Mouse (Mus musculus) intestine, embryonic 14.5 days (tissue): ENCODE data around the gene Gm21987. TPM values are rescaled to one million over a fixed set of nuclear protein-coding genes. Genes with fewer than 3 reads are reported as not detected.
A peak's percentile ranks its signal among the peaks of the same experiment; 100 is the strongest.

ENCODE experiments used
- ATAC-seq: fragments of 200-750 bp; cut with Nextera tagmentation; replicated peaks from 2 replicates; pipeline ENCODE4 v1.8.0; 2017; ENCODE audit warnings: low read depth, moderate number of reproducible peaks, moderate TSS enrichment, moderate library complexity; ENCODE audit not compliant: low FRiP score, low TSS enrichment
- DNase-seq: peaks from one replicate; pipeline ENCODE4 v3.0.0-alpha.2; 2018; ENCODE audit warnings: low spot score
- H3K27ac ChIP-seq: fragments of 300-500 bp; sonication (generic); 2 replicates; pipeline ENCODE4 v1.5.1; 2014; ENCODE audit warnings: low read depth, mild to moderate bottlenecking, control low read depth
- H3K27me3 ChIP-seq: fragments of 300-500 bp; sonication (generic); replicated peaks from 2 replicates; pipeline ENCODE4 v1.6.1; 2014; ENCODE audit warnings: low read length, control low read depth; ENCODE audit not compliant: control insufficient read depth, insufficient read depth
- H3K36me3 ChIP-seq: fragments of 300-500 bp; sonication (generic); 2 replicates; pipeline ENCODE4 v1.6.1; 2014; ENCODE audit warnings: low read length, control low read depth; ENCODE audit not compliant: control insufficient read depth, insufficient read depth
- H3K4me1 ChIP-seq: fragments of 300-500 bp; sonication (generic); replicated peaks from 2 replicates; pipeline ENCODE4 v1.6.1; 2014; ENCODE audit warnings: low read length, control low read depth, mixed read lengths; ENCODE audit not compliant: control insufficient read depth, insufficient read depth
- H3K4me2 ChIP-seq: fragments of 300-500 bp; sonication (generic); 2 replicates; pipeline ENCODE4 v1.6.1; 2014; ENCODE audit warnings: low read length
- H3K4me3 ChIP-seq: fragments of 300-500 bp; sonication (generic); 2 replicates; pipeline ENCODE4 v1.5.1; 2014; ENCODE audit warnings: low read depth, low read length, control low read depth, mixed read lengths
- H3K9ac ChIP-seq: fragments of 300-500 bp; sonication (generic); 2 replicates; pipeline ENCODE4 v1.6.1; 2014; ENCODE audit warnings: mild to moderate bottlenecking, low read length
- H3K9me3 ChIP-seq: fragments of 300-500 bp; sonication (generic); 2 replicates; pipeline ENCODE4 v1.6.1; 2016; ENCODE audit warnings: low read length, control low read depth; ENCODE audit not compliant: control insufficient read depth
- WGBS: fragments of 180-500 bp; shearing (Covaris S2); extraction: QIAGEN DNeasy Blood & Tissue Kit; methylation state at CpG from one replicate; pipeline ENCODE4 v1.1.7; 2014; 5-methylcytosine and 5-hydroxymethylcytosine counted together
- polyA plus RNA-seq: library from polyadenylated mRNA; unstranded; fragments of >200 nt; fragmentation: Nextera tagmentation; extraction: Ambion mirVana; gene quantifications from 2 replicates; pipeline ENCODE4 v1.2.1, GENCODE M21; 2014

The Gm21987 gene
- polyA plus RNA-seq, 1 experiment from 2014 or later = 0.68 TPM

DNA sequence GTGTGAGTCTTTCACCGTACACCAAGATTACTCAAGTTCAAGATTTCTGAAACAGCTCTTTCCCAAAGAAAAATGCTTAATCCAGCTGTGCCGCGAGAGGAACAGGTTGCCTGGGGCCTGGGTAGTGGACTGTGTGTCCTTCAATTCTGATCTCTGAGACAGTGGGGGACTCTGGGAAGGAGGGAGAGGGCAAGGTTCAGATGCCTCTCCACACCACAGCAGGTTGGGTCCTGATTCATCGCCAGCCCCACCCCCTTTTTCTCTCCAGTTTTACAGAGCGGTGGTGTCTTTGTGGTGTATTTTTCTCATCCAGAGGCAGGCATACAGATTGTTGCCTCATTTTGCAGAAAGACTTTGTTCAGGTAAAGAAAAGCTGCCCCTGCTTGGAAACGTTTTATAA lies 51.4 kb downstream of the Gm21987 start:
- Histone ChIP-seq H3K36me3 (no peaks in the 10 kb centered on the region), H3K4me1 (peaks cover 13% of the 10 kb centered on the region), H3K9ac (no peak overlapping the region), H3K4me2 (no peak overlapping the region), H3K9me3 (no peaks in the 10 kb centered on the region), H3K27me3 (no peaks in the 10 kb centered on the region), H3K27ac (no peak overlapping the region), H3K4me3 (no peak overlapping the region)
- DNase-seq (no peak), ATAC-seq (no peak)
- WGBS = 85% methylated on average over 6 of the region's 6 CpGs

DNA sequence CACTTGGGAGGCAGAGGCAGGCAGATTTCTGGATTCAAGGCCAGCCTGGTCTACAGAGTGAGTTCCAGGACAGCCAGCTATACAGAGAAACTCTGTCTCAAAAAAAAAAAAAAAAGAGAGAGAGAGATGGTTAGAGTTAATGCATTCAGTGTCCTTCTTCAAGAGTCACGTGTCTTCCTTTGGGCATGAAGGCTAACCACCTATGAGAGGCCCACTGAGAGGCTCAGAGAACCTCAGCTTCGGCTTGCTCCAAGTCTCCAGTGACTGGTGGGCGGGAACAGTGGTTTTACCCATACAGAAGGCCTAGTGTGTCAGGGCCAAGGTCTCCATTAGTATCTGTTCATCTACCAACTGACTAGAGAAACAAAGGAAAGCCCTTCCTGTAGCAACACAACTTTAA lies 52.2 kb downstream of the Gm21987 start:
- Histone ChIP-seq H3K4me3 (no peak overlapping the region), H3K9ac (no peak overlapping the region), H3K27ac (no peak overlapping the region), H3K9me3 (no peaks in the 10 kb centered on the region), H3K4me2 (no peak overlapping the region), H3K36me3 (no peaks in the 10 kb centered on the region), H3K27me3 (no peaks in the 10 kb centered on the region), H3K4me1 (peaks cover 13% of the 10 kb centered on the region)
- WGBS = 83% methylated on average over 3 of the region's 3 CpGs
- DNase-seq (no peak), ATAC-seq (no peak)

DNA sequence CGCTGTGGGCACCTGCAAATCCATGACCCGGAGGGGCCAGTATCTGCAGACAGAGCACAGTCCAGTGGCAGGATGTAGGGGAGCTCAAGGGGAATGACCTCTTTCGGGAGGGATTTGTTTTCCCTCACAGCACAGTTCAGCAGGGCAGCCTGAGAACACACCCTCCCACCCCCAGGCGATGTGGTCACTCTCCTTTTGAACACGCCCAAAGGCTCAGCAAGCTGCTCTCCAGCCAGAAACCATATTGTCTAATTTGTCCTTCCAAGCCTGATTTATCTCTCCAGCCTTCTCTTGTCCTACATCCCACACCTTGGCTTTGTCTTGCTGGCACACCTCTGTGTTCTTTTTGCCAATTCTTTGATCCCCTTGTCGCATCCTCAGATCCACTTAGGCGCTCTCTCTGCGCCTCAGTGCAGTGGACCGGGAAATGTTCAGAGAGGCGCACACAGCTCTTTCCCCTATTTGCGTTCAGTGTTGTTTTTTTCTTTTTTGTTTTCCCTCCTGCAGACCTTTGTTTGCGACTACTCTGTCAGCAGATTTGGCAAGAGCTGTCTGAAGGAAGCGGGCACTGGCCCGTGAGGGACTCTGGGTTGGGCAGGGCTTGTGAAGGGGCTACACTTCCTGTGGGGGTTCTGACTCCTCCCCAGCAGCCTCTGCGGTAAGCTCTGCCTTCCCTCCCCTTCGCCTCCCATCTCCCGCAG lies 52.8 kb downstream of the Gm21987 start:
- Histone ChIP-seq H3K27ac (peak overlapping the region; percentile 1; the same call in 1 of the 2 replicates), H3K27me3 (no peaks in the 10 kb centered on the region), H3K4me2 (peak overlapping the region; percentile 47), H3K36me3 (no peaks in the 10 kb centered on the region), H3K9ac (peak overlapping the region; percentile 8), H3K4me3 (peak overlapping the region; percentile 10; the same call in 1 of the 2 replicates), H3K4me1 (peaks cover 13% of the 10 kb centered on the region), H3K9me3 (no peaks in the 10 kb centered on the region)
- DNase-seq (peak; percentile 62), ATAC-seq (peak; percentile 50; the same call in 1 of the 2 replicates)
- WGBS = 19% methylated on average over 17 of the region's 17 CpGs

DNA sequence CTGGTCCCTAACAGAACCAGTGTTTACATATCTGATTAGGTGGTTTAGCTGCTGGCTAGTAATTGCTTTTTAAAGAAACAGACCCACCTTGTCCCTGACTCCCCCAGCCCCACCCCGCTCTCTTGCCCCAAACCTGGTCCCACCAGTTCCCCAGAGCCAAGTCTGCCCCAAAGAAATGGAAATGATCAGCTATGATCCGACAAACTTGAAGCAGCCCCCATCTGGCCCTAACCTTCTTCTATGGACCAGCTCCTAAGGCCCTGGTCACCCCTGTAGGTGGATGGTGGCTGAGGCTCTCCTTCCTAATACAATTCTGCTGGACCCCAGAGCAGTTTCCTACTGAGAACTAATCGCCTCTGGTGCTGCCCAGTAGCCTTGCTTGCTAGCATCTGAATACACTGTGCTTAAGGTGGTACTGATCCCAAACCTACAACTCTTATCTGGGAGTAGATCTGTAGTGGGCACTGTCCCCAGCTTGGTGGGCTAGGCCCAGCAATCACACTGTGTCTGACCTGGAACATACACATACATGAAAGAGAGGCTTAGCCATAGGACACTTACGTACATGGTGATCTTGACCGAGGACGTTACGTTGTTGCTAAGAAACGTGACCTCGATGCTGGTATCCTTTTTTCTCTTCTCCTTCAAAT lies 53.6 kb downstream of the Gm21987 start:
- peak overlapping the region; percentile 47 for H3K4me2 ChIP-seq
- ATAC-seq (no peak), DNase-seq (no peak)
- H3K27me3 ChIP-seq = no peaks in the 10 kb centered on the region
- H3K9me3 ChIP-seq = no peaks in the 10 kb centered on the region
- H3K9ac ChIP-seq = no peak overlapping the region
- 72% methylated on average over 9 of the region's 9 CpGs for WGBS
- no peaks in the 10 kb centered on the region for H3K36me3 ChIP-seq
- 0 out of 2 replicates have a peak overlapping the region, but pooled peaks have one; percentile 10 for H3K4me3 ChIP-seq
- peaks cover 13% of the 10 kb centered on the region for H3K4me1 ChIP-seq
- no peak overlapping the region for H3K27ac ChIP-seq

DNA sequence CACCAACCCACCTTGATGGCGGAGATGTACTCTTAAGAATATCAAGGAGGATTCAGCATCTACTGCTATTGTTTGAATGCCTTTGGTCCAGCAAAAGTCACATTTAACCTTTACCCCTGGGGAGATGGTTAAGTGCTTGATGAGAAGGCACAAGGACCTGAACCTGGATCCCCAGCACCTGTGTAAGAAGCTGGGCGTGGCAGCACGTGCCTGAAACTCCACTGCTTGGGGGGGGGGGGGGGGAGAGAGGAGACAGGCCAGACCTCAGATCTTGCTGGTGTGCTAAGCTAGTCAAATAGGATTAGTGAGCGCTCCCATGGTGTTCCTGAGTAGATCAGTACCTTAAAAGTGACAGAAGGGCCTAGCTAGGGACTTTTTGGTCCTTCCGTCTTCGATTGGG lies 54.6 kb downstream of the Gm21987 start:
- WGBS = 79% methylated on average over 6 of the region's 6 CpGs
- Histone ChIP-seq H3K4me1 (peaks cover 8% of the 10 kb centered on the region), H3K9me3 (no peaks in the 10 kb centered on the region), H3K4me3 (no peak overlapping the region), H3K4me2 (no peak overlapping the region), H3K27me3 (no peaks in the 10 kb centered on the region), H3K9ac (no peak overlapping the region), H3K36me3 (no peaks in the 10 kb centered on the region), H3K27ac (no peak overlapping the region)
- no peak for ATAC-seq
- no peak for DNase-seq

DNA sequence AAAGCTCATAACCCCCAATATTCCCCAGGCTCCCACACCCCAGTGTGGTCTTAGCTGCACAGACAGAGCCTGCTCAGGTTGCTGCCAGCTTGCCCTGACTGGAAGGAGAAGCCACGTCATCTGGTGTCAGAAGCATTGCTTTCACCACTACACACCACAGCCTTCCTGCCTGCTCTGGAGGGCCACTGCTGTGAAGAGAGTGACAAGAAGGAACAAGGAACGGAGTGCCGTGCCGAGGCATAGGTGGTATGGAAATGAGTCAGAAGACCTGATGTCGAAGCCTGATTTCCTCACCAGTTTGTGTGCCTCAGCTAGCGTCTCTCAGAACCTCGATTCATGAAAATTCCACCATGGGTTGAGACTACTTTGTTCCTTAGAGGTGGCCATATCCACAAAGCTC lies 56.8 kb downstream of the Gm21987 start:
- H3K4me2 ChIP-seq = no peak overlapping the region
- 90% methylated on average over 7 of the region's 7 CpGs for WGBS
- H3K9me3 ChIP-seq = no peaks in the 10 kb centered on the region
- H3K4me3 ChIP-seq = no peak overlapping the region
- H3K4me1 ChIP-seq = peaks cover 8% of the 10 kb centered on the region
- H3K9ac ChIP-seq = no peak overlapping the region
- no peaks in the 10 kb centered on the region for H3K36me3 ChIP-seq
- no peaks in the 10 kb centered on the region for H3K27me3 ChIP-seq
- DNase-seq = no peak
- no peak for ATAC-seq
- H3K27ac ChIP-seq = no peak overlapping the region

DNA sequence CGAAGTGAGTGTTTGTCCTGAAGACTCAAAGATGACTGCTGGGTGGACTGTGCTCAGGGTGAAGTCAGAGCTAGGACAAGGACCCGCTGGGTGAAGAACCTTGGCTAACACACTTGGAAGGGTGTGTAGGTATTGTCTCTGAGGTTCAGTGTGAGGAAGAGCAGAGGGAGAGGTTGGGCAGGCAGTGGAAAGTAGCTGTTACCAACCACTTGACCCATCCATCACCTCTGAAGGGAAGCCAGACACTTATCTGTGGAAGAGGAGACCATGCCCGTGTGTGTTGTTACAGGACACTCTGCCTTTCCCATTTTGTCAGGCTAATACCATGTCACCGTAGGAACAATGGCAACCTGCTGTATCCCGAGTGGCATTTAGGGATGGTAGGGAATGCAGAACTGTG lies 59.5 kb downstream of the Gm21987 start:
- Histone ChIP-seq H3K4me2 (no peak overlapping the region), H3K9ac (no peak overlapping the region), H3K36me3 (no peaks in the 10 kb centered on the region), H3K27me3 (no peaks in the 10 kb centered on the region), H3K27ac (no peak overlapping the region), H3K4me1 (no peaks in the 10 kb centered on the region), H3K4me3 (no peak overlapping the region), H3K9me3 (no peaks in the 10 kb centered on the region)
- ATAC-seq = no peak
- DNase-seq = no peak
- WGBS = 77% methylated on average over 5 of the region's 5 CpGs

DNA sequence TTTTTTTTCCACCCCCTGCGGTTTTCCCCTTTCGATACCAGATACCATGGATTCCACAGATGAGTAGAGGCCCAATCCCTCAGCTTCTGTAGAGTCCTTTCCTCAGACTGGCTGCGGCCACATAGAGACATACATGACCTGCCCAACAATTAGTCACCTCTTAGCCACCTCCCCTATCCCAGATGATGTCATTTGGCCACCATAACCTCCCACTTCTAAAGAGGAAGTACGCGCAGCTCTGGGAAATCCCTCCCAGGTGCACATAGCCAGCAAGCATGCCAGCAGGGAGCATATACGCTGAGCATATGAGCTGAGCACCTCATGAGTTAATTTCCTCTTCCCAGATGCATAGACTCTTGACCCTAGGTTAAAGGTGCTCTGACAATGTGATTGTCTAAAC lies 59.9 kb downstream of the Gm21987 start:
- H3K4me1 ChIP-seq = no peaks in the 10 kb centered on the region
- H3K9ac ChIP-seq = no peak overlapping the region
- WGBS = 75% methylated on average over 6 of the region's 6 CpGs
- ATAC-seq (no peak), DNase-seq (no peak)
- H3K4me2 ChIP-seq = no peak overlapping the region
- no peaks in the 10 kb centered on the region for H3K27me3 ChIP-seq
- no peaks in the 10 kb centered on the region for H3K36me3 ChIP-seq
- no peak overlapping the region for H3K27ac ChIP-seq
- H3K4me3 ChIP-seq = no peak overlapping the region
- H3K9me3 ChIP-seq = no peaks in the 10 kb centered on the region

DNA sequence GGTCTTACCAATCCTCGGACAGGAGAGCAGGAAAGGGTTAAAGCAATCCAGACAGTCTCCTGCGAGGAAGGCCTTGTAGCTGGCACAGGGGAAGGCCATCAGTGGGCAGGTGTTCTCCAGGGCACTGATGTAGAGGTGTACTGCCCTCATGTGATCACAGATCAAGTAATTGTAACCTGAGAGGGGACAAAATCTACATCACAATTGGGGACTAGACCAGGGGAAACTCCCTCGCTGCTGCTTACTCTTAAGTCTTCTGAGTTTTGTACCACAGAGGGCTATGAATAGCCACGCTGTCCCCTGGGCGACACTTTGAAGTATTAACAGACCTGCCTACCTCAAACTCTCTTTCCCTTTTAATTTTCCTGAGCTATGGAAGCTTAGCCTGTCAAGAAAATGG lies 60.7 kb downstream of the Gm21987 start:
- no peak for ATAC-seq
- no peak overlapping the region for H3K4me2 ChIP-seq
- H3K27me3 ChIP-seq = no peaks in the 10 kb centered on the region
- no peak for DNase-seq
- 45% methylated on average over 5 of the region's 5 CpGs for WGBS
- no peak overlapping the region for H3K9ac ChIP-seq
- no peaks in the 10 kb centered on the region for H3K36me3 ChIP-seq
- no peaks in the 10 kb centered on the region for H3K4me1 ChIP-seq
- no peak overlapping the region for H3K27ac ChIP-seq
- H3K9me3 ChIP-seq = no peaks in the 10 kb centered on the region
- H3K4me3 ChIP-seq = no peak overlapping the region
